Mouse (Mus musculus): ENCODE results near the gene Arhgap35. TPM values are rescaled to one million over a fixed set of nuclear protein-coding genes. Genes with fewer than 3 reads are reported as not detected.

Gene Arhgap35
- total RNA-seq, 4 experiments from 2014 or later, result 65.6 to 76.6 (median 73.0) TPM

DNA sequence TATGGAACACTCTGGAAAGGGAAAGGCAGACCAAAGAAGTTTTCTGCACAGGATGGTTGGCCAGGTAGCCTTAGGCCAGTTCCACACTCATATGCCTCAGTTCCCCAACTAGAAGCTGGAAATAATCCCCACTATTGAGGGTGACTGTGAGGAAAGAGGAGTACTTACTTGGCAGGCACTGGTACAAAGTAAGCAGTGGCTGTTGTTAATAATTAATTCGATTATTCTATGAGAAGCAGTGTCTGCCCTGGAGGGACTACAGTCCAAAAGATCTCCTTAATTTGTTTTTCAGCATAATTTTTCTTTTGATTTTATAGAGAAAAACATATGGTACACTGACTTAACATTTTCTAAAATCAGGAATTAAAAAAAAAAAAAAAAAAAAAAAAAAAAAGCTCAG, 10.7 kb downstream of the Arhgap35 start:
- no peak for DNase-seq

DNA sequence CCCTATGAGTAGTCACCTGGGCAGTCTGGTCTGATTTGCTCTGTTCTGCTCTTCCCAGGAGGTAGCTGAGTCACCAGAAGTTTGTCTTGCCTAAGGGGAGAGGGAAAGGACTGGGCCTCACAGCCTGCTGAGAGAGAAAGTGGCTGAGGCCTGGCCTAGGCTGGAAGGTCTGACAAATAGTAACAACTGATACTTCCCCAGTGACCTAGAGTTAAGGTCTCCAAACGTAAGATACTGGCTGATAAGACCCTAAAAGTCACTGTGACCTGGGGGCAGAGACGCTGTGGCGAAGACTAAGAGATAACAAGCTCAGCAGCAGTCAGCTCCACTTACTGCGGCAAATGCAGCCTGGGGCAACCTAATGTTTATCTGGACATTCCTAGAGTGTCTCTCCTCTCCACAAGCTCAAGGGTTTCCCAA, 13.1 kb downstream of the Arhgap35 start:
- no peak for DNase-seq

DNA sequence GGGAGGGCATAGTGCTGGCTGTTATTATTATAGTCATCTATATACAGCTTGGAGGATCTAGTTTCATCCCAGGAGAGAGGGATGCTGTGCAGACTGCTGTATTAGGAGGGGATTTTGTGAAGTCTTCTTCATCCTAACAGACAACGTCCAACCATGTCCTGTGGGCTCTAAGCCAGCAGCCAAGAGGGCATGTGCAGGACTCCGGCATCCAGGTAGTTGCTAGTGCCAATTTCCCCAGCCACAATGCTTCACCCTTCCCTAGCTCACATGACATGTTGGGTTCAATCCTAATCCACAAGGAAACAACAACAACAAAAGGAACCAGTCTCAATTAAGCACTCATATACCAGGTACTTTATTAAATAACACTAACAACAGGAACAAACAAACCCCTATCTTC, 15.8 kb downstream of the Arhgap35 start:
- no peak for DNase-seq

DNA sequence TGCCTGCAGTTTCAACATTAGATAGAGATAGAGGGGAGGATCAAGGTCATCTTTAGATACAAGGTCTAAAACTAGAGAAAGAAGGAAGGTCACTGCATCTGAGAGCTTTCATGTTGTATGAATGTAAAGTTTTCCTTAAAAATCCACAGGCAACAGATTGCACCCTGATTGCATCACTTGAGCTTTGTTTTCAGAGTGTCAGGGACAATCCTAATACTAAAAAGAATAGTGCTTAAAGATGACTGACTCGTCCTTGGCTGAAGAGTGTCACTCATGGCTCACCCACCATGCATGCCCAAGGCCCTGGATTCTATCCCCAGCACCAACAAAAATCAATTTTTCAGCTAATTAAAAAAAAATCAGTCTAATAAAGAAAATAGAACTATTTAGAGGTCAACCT, 23.5 kb downstream of the Arhgap35 start:
- DNase-seq, result no peak

DNA sequence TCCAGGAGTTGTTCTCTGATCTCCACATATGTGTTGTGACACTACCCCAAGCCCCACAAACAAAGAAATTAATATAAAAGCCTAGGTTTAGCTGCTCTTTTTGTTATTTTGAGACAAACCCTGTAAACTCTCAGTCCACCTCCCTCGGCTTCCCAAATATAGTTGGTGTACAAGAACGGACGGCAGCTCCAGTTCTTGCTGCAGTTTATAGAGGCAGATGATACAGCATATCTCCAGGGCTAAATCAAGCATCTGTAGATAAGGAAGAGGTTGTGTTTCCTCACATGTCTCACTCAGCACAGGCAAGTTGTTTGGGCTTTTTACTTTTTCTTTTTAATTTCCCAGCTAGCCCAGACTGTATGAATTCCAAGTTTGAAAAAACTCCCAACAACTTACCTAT, 27.1 kb downstream of the Arhgap35 start:
- DNase-seq, result no peak

DNA sequence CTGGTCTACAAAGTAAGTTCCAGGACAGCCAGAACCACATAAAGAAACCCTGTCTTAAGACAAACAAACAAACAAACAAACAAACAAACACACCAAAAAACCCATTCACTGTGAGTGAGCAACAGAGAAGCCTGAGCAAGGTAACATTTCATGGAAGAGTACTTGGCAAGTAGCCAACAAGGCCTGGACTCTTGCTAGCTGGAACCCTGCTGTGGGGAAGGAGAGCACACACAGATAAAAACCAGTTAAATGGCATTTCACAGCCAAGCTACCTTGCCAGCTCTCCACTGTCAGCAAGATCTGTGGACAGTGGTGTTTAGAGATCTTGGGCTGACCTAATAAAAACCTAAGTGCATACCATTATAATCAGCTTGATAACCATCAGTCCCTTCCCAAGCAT, 30.4 kb downstream of the Arhgap35 start:
- no peak for DNase-seq

DNA sequence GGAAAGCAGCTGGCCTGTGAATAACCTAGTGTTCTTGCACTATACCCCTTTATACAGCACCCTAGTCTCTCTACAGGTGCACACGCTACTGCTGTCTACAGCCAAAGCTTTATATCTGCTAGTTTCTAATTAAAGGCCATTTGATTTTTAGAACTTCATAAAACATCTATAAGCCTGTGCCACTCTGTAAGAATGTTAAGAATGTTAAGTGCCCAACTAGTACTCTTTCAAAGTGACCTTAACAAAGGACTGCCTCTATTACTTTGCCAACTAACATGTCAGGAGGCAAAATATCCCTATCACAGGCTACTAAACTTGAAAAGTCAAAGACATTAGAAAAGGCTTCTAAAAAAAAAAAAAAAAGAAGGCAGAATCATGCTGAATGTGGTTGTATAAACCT, 31.0 kb downstream of the Arhgap35 start:
- DNase-seq, result no peak

DNA sequence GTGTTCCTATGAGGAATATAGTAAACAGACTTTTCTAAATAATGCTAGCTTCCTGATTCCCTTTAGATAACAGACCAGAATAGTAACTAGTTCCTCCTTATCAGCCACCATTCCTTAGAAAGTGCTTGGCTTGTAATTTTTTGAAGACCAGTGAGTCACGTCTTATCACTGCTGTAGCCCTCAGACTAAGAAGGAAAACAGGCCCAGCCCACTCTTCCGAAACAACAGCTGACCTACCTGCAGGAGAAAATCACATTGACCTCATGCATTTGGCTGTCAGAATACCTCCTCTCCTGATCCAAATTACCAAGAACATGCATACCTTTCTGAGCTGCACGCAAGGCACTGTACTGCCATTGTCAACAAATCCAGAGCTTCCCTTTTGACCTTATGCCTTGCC, 32.5 kb downstream of the Arhgap35 start:
- no peak for DNase-seq

DNA sequence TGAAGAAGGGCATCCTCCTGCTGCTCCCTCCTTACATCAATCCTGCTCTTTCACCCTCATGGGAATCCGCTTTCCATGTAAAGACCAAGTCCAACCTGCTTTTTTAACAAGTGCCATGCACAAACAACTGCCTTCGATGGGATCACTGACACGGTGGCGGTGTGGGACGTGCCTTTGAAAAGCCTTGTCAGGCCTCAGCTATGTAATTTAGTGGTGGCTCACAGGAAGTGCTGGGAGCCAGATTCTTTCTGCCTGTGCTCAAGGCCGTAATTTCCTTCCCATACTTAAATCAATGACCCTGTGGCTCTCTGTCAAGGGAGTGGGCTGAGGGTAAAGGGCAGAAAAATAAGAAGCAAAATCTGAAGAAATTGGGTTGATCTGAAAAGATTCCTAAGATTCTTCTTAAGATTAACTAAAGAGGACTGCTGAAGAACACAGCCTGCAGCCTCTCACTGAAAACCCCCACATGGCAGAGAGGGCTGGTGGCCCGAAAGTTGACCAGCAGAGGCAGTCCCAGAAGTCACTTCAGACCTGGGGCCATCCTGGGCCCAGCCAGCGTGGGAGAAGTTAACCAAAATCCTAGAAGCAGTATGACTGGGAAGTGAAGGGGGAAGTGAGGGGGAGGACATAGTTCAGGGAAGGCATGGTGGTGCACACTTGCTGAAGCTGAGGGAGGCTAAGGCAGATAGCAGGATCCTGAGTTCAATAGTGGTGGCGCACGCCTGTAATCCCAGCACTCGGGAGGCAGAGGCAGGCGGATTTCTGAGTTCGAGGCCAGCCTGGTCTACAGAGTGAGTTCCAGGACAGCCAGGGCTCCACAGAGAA, 33.3 kb downstream of the Arhgap35 start:
- peak; percentile 44 for DNase-seq

DNA sequence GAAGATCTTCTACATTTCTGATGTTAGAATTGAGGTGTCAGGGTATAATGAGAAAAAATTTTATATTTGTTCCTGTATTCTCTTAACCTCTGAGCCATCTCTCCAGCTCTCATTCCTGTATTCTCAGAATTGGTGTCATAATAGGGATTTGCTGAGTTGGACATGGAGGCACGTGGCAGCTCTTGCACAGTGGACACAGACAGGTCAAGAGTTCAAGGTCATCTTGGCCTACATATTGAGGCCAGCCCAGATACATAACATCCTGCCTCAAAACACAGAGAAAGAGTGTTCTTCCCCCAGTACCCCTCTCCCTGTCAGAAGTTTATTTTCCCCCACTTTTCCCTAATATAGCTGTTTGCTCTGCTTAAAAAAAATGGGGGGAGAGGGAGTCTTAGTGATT, 38.1 kb downstream of the Arhgap35 start:
- no peak for DNase-seq

DNA sequence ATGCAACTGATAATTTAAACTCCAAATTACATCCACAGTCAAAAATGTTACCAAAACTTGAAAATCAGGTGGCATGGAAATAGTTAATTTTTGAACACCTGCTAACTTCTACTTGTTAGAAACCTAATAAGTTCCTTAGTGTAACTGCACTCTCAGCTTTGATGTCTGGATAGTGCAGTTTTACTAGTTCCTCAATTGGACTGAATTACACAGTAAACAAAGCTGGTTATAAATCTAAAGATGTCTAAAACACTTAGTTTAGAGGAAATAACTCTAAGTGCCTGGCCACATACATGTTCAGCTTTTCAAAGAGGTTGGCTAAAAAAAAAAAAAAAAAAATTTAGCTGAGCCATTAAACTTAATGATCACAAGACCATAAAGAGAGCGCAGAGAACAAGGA, 43.6 kb downstream of the Arhgap35 start:
- DNase-seq, result no peak

DNA sequence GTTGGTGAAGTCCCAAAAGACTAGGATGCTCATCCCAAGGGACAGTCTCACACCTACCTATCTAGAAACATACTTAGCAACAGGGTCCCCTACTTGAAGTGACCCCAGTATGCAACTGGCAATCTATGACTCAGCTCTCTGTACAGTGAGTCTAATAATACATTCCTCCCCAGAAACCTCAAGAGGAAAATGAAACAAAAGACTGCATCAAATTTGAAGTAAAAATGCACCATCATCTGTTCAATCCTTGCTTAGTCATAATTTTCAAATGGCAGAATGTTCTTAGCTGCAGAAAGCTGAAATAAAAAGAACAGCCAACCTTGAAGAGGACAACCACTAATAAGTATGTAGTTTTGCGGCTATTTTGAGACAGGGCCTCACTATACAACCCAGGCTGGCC, 44.1 kb downstream of the Arhgap35 start:
- no peak for DNase-seq

DNA sequence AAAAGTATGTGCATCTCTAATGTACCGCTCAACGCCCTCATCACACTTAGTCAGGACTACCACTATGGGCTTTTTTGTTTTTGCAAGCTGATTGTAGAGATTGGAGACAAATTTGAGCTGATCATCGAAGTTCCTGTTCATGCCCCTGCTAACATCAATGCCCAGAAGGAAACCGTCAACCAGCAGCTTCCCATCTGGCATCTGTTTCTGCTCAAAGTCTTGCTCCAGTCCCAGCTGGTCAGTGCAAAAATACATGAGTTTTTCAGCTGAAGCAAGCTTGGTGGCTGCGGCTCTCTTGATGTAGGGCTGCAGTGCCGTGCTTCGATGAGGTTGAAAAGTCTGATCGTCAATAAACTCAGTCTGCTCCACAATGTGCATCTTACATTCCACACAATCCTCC, 50.3 kb downstream of the Arhgap35 start:
- no peak for DNase-seq

DNA sequence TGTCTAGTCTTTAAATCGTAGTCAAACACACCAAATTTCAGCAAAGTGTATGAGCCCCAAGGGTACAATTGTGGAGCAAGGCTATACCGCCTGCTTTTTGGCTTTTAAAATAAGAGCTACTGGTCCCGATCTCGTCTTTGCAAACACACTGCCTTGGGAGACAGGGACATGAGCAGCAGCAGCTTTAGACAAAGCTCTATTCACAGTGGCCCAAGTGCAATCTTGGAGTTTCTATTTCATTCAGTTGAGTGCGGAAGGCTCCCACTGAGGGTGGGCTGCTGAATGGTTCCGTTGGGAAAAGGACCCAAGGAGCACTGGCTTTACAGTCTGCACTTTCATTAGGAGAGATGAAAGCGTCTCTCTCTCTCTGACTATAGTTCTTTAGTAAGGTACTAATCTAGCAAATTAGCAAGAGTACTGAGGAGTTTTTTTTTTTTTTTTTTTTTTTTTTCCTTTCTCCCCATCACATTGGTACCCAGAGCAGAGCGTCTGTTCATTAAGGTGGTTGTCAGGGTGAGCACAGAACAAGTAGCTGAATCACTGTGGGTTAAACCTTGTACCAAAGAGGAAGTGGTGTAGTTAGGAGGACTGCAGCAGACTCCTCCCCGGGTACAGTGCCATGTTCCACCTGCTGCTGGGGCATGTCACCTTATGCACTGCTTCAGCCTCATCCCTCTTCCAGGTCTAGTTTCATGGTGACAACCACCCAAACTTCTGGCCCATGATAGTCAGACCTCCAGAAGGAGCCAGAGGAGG, 56.8 kb downstream of the Arhgap35 start:
- DNase-seq, result no peak

DNA sequence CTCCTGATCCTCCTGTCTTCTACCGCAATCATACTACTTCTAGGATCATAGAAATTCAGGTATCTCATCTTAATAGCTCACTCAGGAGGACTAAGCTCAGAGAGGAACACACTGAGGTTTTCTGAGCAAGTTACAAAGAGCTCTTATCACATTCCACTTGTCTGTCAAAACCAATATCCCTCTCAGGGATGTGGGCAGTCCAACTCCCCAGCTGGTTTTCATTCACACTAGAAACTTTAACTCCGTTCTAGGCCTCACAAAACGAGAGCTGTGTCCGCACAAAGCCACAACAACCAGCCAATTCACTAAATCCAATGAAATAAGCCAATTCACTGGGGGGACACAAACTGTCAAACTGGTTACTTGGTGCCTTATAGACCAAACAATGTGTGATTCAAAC, 57.5 kb downstream of the Arhgap35 start:
- DNase-seq, result no peak

DNA sequence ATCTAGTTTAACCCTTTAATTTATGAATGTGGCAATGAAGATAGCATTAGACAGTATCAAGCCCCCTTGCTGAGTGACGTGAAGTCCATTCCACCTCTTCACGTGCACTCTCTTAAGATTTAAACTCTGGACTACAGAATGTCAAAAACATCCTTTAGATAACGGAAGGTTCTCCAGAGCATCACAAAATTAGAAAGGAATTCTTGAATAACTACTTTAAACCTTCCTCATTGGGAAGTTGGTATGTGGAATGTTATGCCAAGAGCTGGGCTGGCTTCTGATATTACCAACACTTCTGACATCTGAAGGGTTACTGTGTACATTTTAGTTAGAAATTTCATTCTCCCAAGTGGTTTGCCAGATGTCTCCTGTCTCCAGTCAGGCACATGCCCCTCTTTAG, 60.6 kb downstream of the Arhgap35 start:
- no peak for DNase-seq

DNA sequence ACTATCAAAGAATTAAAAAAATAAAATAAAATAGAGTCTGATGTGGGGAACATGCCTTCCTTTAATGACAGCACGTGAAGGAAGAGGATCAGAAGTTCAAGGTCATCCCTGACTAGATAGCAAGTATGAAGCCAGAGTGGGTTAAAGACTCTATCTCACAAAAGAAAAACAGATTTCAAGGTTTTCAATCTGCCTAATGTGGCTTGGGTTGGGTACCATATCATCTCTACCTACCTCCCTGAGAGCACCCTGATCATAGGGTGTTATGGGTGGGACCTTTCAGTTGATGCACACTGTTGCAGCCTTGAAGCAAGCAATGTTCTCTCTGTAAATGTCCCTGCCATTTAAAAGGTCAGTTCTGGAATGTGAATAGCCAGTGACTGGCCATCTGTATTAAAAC, 63.2 kb downstream of the Arhgap35 start:
- no peak for DNase-seq

DNA sequence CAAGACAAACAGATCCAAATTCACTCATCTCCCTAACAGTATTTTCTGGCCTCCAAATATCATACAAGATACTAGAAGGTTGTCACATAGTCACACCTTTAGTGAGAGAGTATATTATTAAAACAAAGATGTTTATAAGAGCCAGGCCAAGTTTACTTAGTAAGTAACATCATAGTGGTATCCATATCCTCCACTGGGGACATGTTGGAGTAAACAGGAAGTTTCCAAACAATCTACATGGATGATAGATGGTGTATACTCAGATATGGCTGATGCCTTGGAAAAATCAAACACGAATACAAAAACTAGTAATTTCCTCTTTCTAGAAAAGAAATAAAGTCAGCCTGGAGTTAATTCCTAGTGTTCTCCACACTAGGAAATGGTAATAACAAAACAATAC, 65.5 kb downstream of the Arhgap35 start:
- no peak for DNase-seq

DNA sequence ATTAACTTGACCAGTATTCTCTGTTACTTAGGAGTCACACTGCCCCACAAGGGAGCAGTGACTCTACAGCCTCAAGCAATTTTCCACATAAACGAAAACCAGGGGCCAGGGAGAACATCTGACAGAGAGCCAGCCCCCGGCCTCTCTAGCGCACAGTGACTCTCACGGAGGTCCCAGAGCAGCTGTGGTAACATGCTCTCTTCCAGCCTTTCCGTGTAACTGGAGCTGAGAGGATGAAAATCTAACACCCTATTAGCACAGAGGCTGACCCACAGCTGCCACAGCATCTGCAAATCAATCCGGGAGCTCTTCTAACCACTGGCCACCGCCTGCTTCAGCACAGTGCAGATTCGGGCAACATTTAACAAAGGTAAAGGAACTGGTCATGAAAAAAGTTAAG, 70.0 kb downstream of the Arhgap35 start:
- no peak for DNase-seq

DNA sequence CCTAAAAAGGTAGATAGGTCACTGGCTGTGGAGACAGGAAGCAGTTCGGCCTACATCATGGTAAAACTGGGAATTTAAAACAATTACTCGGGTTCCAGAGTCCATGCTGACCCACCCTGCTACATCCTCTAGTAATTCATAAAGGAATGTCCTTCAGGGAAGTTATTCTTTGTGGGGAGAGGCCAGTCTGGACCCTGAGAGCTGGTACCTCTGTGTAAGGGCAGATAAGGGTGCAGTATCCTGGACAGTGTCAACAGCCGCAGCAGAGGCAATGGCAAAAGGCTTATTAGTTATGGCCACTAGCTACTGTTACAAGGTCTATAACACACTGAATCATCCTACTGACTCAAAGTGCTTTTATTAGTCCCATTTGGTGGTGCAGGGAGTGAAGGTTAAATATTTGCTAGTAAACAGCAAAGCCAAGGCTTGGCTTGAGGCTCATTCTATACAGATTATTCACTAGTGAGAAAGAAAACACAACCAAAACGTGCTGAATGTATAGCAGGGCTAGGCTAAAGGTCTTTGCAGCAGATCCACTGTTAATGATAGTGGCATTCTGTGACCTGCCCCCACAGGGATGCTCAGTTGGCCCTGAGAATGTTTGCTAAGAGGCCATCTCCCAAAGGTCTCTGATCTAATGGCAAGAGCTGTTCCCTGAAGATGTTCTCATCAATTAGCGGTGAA, 77.4 kb downstream of the Arhgap35 start:
- no peak for DNase-seq

DNA sequence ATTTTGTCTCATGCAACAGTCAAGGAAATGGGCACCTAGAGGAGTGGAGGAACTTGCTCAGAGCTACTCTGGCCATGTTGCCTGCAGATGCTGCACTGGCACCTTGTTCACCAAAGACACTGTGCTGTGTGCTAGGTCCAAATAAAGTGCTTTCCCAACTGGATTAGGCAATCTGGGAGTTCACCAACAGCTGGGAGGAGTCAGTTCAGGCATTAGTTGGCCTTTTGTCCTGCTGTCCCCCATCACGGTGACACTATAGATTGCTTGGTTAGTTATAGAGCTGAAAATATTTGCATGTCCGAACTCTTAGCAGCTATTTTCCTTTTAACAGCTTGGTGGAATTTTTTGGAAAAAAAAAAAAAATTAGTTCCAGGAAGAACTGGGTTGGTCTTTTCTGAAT, 88.8 kb downstream of the Arhgap35 start:
- no peak for DNase-seq

DNA sequence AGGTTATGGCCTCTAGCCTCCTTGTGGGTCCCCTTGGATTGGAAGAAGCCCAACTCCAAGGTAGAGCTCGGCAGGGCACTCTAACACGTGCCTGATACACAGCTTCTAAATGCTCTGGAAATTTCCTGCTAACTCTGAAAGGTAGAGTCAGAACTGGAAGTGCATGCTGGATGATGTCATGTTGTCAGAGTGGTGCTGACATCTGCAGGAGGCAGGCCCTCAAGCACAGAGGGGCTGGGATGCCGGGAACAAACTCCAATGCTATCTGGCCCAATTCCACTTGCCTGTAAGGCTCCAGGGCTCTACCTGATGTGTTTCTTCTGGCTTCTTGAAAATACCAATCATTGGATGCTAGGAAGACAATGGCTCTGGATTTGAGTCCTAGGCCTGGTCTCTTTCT, 89.3 kb downstream of the Arhgap35 start:
- DNase-seq, result no peak

DNA sequence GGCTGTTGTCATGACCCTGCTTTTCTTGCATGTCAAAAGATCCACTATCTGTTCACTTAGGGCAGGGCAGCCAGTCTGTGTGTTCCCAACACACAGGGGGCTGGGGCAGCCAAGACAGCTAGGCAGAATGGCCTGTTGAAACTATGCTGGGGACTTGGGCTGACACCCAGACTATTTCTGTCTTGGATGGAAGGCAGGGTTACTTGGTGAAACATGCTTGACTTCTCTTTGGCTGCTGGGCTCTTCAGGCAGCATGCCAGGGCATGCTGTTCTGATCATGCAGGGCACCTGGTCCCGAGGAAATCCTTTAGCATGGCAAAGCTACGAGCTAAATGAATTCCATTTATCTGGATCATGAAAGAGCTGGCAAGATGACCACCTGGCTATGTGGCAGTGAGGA, 90.5 kb downstream of the Arhgap35 start:
- no peak for DNase-seq

DNA sequence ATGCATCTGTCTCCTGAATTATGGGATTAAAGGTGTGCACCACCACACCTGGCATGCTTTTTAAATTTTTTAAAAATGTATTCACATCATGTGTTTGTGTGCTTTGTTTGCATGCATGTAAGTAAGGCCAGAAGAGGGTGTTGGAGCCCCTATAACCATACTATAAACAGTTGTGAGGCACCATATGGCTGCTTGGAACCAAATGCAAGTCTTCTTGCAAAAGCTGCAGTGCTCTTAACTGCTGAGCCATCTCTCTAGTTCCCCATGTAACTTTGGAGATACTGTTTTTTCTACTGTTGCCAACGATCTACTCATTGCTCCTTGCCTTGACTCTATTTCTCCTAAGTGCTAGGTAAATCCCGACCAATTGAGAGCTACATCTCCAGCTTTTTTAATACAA, 95.5 kb downstream of the Arhgap35 start:
- DNase-seq, result no peak
